Mouse (Mus musculus): Measurements from ENCODE around the gene Nthl1.

The Nthl1 gene

GRCm38 (mm10) chr17:24687599-24687998 lies 55.1 kb downstream of the Nthl1 start:
- CTCF ChIA-PET: no interaction called here

Measured in spleen, embryonic (tissue).